Mouse (Mus musculus) kidney, adult 11 months (tissue): ENCODE measurements around the gene Frrs1l.

Experiments
- DNase-seq: peaks from one replicate; pipeline ENCODE4 v3.0.0; 2022

Frrs1l gene

GRCm38 (mm10) chr4:56912382-56913001 lies 77.7 kb downstream of the Frrs1l start:
- no peak for DNase-seq

- no peak for DNase-seq
Observed at GRCm38 (mm10) chr4:56909568-56909967, 80.6 kb downstream of the Frrs1l start.

- DNase-seq: no peak
Observed at GRCm38 (mm10) chr4:56907671-56908070, 82.5 kb downstream of the Frrs1l start.
